Mouse (Mus musculus): ENCODE measurements around the gene Acsm1.
"Not testable (repeated sequence)": the region's sequence is repeated elsewhere in the genome, so short reads cannot be mapped to it uniquely, and the experiment has no call there.

The Acsm1 gene

GRCm38 (mm10) chr7:119606664-119607076 is at the start of gene Acsm1:
TSS of gene Acsm1 (plus strand) at chr7:119607026.
- no peak for DNase-seq (ENCODE audit: low spot score in 2 of 2)

GRCm38 (mm10) chr7:119559789-119560451 is 46.9 kb upstream of the Acsm1 start:
- DNase-seq (ENCODE audit: low spot score in 2 of 2): no peak

- no peak for DNase-seq (ENCODE audit: low spot score in 2 of 2)
These were observed 46.4 kb upstream of the Acsm1 start for GRCm38 (mm10) chr7:119560452-119560835.

- DNase-seq (ENCODE audit: low spot score in 2 of 2): no peak
These were observed 45.4 kb upstream of the Acsm1 start for GRCm38 (mm10) chr7:119561441-119561840.

- not testable (repeated sequence) for DNase-seq (ENCODE audit: low spot score in 2 of 2)
These were observed 44.4 kb upstream of the Acsm1 start for GRCm38 (mm10) chr7:119562476-119562875.

GRCm38 (mm10) chr7:119594530-119595107 is 12.2 kb upstream of the Acsm1 start:
- DNase-seq (ENCODE audit: low spot score in 2 of 2): no peak

- DNase-seq (ENCODE audit: low spot score in 2 of 2): no peak
These were observed 11.5 kb upstream of the Acsm1 start for GRCm38 (mm10) chr7:119595306-119595705.

- DNase-seq (ENCODE audit: low spot score in 2 of 2): no peak
These were observed 10.3 kb upstream of the Acsm1 start for GRCm38 (mm10) chr7:119596536-119596935.

- no peak for DNase-seq (ENCODE audit: low spot score in 2 of 2)
These were observed 5.5 kb upstream of the Acsm1 start for GRCm38 (mm10) chr7:119601195-119601953.

- no peak for DNase-seq (ENCODE audit: low spot score in 2 of 2)
These were observed 4.9 kb upstream of the Acsm1 start for GRCm38 (mm10) chr7:119601954-119602317.

GRCm38 (mm10) chr7:119604903-119605483 is 1.8 kb upstream of the Acsm1 start:
- DNase-seq (ENCODE audit: low spot score in 2 of 2): no peak

GRCm38 (mm10) chr7:119605926-119606663 is 731 bp upstream of the Acsm1 start:
- DNase-seq (ENCODE audit: low spot score in 2 of 2): no peak

- no peak for DNase-seq (ENCODE audit: low spot score in 2 of 2)
These were observed 1.1 kb downstream of the Acsm1 start for GRCm38 (mm10) chr7:119607796-119608515.

GRCm38 (mm10) chr7:119616531-119616930 is 9.7 kb downstream of the Acsm1 start:
- DNase-seq (ENCODE audit: low spot score in 2 of 2): no peak

GRCm38 (mm10) chr7:119617593-119617992 is 10.8 kb downstream of the Acsm1 start:
- no peak for DNase-seq (ENCODE audit: low spot score in 2 of 2)

GRCm38 (mm10) chr7:119618209-119618935 is 11.5 kb downstream of the Acsm1 start:
- DNase-seq (ENCODE audit: low spot score in 2 of 2): no peak

GRCm38 (mm10) chr7:119620157-119620556 is 13.3 kb downstream of the Acsm1 start:
- no peak for DNase-seq (ENCODE audit: low spot score in 2 of 2)

- no peak for DNase-seq (ENCODE audit: low spot score in 2 of 2)
These were observed 31.9 kb downstream of the Acsm1 start for GRCm38 (mm10) chr7:119638773-119639172.

- no peak for DNase-seq (ENCODE audit: low spot score in 2 of 2)
These were observed 35.5 kb downstream of the Acsm1 start for GRCm38 (mm10) chr7:119642307-119642706.

- no peak for DNase-seq (ENCODE audit: low spot score in 2 of 2)
These were observed 61.1 kb downstream of the Acsm1 start for GRCm38 (mm10) chr7:119667893-119668292.
